Mouse (Mus musculus) G1E (cell line): ENCODE measurements around the gene Nemp1. TPM values are rescaled to one million over a fixed set of nuclear protein-coding genes. Genes with fewer than 3 reads are reported as not detected.
A peak's percentile ranks its signal among the peaks of the same experiment; 100 is the strongest.
"Not testable (repeated sequence)": the region's sequence is repeated elsewhere in the genome, so short reads cannot be mapped to it uniquely, and the experiment has no call there.

ENCODE experiments used
- ATAC-seq: 2 replicates; pipeline ENCODE4 v1.8.0; 2016; ENCODE audit warnings: mild to moderate bottlenecking; ENCODE audit not compliant: insufficient number of reproducible peaks, poor library complexity, low FRiP score, severe bottlenecking; ENCODE audit errors: extremely low read depth
- DNase-seq: peaks from one replicate; pipeline ENCODE4 v3.0.0; 2012; ENCODE audit warnings: low spot score
- H3K27me3 ChIP-seq: 2 replicates; pipeline ENCODE4 v1.6.1; 2012; ENCODE audit warnings: mild to moderate bottlenecking, low read length, inconsistent platforms; ENCODE audit not compliant: insufficient read depth
- H3K36me3 ChIP-seq: replicated peaks from 2 replicates; pipeline ENCODE3; 2012; ENCODE audit warnings: mild to moderate bottlenecking, inconsistent platforms
- H3K4me1 ChIP-seq: 2 replicates; pipeline ENCODE4 v1.6.1; 2012; ENCODE audit warnings: low read depth, low read length, inconsistent platforms, mixed read lengths; ENCODE audit not compliant: insufficient read depth
- H3K4me3 ChIP-seq: 2 replicates; pipeline ENCODE4 v1.5.1; 2012; ENCODE audit warnings: low read depth, mild to moderate bottlenecking, inconsistent platforms, low read length, moderate library complexity, mixed read lengths
- H3K9me3 ChIP-seq: replicated peaks from 2 replicates; pipeline ENCODE4 v1.6.1; 2012; ENCODE audit warnings: inconsistent platforms
- CTCF ChIP-seq: IDR thresholded peaks from 2 replicates; pipeline ENCODE4 v1.5.1; 2012; ENCODE audit warnings: low read depth, low read length, inconsistent platforms, mixed read lengths
- GATA1 ChIP-seq: IDR thresholded peaks from 2 replicates; pipeline ENCODE4 v1.6.1; 2012; ENCODE audit warnings: borderline replicate concordance, low read length, inconsistent platforms, mixed read lengths
- GATA2 ChIP-seq: IDR thresholded peaks from 2 replicates; pipeline ENCODE4 v1.6.1; 2012; ENCODE audit warnings: low read depth, low read length, inconsistent platforms, borderline replicate concordance
- POLR2AphosphoS5 ChIP-seq: IDR thresholded peaks from 2 replicates; pipeline ENCODE4 v1.6.1; 2012; ENCODE audit warnings: low read depth, low read length, inconsistent platforms; ENCODE audit not compliant: insufficient replicate concordance
- TAL1 ChIP-seq: conservative IDR thresholded peaks from 2 replicates; pipeline ENCODE4 v1.6.1; 2012; ENCODE audit warnings: low read depth, low read length, inconsistent platforms, mixed read lengths
- polyA plus RNA-seq: library from polyadenylated mRNA; stranded (reverse); fragments of >175 nt; gene quantifications from 2 replicates; pipeline ENCODE4 v1.2.3, GENCODE M21; 2012
- total RNA-seq, 2 experiments: library from RNA; stranded (forward) in 1 of 2; stranded (reverse) in 1 of 2; fragments of 200-1000 nt in 1 of 2; fragments of >200 nt in 1 of 2; fragmentation: Nextera tagmentation in 1 of 2; gene quantifications; 2 replicates each; pipeline ENCODE4 v1.2.3; 2014 to 2017

The Nemp1 gene
- total and polyA plus RNA-seq, 3 experiments = 5.6 to 57.6 (median 40.4) TPM

DNA sequence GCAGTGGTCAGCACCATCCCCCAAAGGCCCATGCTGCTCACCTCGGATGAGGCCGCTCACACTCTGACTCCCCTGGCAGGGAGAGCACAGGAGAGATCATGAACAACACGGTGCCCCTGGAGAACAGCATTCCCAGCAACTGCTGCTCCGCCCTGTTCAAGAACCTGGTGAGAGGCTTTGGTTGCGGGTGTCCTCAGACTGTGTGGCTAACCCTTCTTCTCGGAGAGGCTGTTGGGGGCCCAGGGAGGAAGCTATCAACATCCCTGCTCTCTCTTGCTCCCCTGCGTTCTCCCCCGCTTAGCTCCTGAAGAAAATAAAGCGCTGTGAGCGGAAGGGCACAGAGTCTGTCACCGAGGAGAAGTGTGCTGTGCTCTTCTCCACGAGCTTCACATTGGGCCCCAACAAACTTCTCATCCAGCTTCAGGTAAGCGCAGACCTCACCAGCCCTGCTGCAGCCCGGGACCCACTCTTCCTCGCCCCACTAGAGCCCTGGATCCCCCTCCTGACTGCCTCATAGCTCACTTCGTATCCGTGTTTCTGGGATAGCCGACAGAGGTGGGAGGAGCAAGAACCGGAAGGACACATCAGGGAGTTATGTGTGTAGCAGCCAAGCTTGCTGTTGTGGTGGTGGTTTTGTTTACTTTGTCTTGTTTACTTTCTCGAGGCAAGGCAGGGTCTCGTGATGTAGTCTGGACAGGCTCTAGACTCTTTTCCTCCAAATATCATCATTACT lies 13.6 kb upstream of the Nemp1 start:
- Histone ChIP-seq H3K27me3 (no peaks in the 10 kb centered on the region), H3K4me1 (peaks cover 40% of the 10 kb centered on the region), H3K9me3 (no peaks in the 10 kb centered on the region), H3K36me3 (peaks cover 93% of the 10 kb centered on the region), H3K4me3 (peak overlapping the region; percentile 49; the same call in 1 of the 2 replicates)
- DNase-seq = no peak
- TF ChIP-seq TAL1 (no peak), CTCF (no peak), GATA2 (no peak), POLR2AphosphoS5 (no peak), GATA1 (no peak)
- ATAC-seq = no peak

DNA sequence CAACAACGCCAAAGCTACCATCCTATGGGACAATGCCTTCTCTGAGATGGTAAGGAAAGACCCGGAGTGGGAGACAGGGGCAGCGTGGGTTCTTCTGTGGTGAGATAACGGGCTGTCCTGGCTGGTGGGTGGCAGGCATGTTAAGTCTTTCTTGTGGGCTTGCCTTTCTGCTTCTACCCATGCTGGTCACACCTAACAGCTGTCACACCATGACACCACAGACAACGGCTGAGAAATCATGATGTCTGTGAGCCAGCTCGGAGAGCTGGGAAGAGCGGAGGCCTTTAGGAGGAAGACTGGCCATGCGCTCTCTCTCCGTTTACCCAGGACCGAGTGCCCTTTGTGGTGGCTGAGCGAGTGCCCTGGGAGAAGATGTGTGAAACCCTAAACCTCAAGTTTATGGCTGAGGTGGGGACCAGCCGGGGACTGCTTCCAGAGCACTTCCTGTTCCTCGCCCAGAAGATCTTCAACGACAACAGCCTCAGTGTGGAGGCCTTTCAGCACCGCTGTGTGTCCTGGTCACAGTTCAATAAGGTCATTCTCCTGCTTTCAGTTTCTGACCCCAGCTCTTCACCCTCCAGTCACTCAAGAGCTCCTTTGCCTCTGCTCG lies 11.6 kb upstream of the Nemp1 start:
- Histone ChIP-seq H3K9me3 (no peaks in the 10 kb centered on the region), H3K36me3 (peaks cover 96% of the 10 kb centered on the region), H3K27me3 (no peaks in the 10 kb centered on the region), H3K4me1 (peaks cover 59% of the 10 kb centered on the region), H3K4me3 (no peak overlapping the region)
- no peak for DNase-seq
- no peak for ATAC-seq
- TF ChIP-seq TAL1 = no peak
- TF ChIP-seq POLR2AphosphoS5 = no peak
- no peak for TF ChIP-seq GATA1
- no peak for TF ChIP-seq GATA2
- no peak for TF ChIP-seq CTCF

DNA sequence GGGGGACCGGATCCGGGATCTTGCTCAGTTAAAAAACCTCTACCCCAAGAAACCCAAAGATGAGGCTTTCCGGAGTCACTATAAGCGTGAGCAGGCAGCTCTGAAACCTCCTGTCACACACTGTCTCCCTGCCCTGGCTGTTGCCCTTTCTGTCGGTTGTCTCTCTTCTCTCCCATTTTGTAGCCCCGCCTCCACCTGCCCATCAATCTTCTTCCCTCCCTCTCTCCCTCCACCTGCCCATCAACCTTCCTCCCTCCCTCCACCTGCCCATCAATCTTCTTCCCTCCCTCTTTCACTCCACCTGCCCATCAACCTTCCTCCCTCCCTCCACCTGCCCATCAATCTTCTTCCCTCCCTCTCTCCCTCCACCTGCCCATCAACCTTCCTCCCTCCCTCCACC lies 9.1 kb upstream of the Nemp1 start:
- ATAC-seq, DNase-seq, H3K27me3 ChIP-seq, H3K9me3 ChIP-seq, H3K4me3 ChIP-seq: not testable (repeated sequence)
- Histone ChIP-seq H3K36me3 (peaks cover 94% of the 10 kb centered on the region), H3K4me1 (peaks cover 84% of the 10 kb centered on the region)

DNA sequence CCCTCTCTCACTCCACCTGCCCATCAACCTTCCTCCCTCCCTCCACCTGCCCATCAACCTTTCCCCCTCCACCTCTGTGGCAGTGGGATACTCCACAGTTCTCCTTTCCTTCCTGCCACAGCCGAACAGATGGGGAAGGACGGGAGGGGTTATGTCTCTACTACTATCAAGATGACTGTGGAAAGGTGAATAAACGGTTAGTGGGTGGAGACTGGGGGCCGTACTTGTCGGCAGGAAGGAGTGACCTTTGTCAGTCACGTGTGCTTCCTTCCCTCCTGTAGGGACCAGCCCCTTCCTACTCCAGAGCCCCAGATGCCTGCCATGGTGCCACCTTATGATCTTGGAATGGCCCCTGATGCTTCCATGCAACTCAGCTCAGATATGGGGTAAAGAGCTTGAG lies 8.6 kb upstream of the Nemp1 start:
- peaks cover 84% of the 10 kb centered on the region for H3K4me1 ChIP-seq
- no peak for ATAC-seq

DNA sequence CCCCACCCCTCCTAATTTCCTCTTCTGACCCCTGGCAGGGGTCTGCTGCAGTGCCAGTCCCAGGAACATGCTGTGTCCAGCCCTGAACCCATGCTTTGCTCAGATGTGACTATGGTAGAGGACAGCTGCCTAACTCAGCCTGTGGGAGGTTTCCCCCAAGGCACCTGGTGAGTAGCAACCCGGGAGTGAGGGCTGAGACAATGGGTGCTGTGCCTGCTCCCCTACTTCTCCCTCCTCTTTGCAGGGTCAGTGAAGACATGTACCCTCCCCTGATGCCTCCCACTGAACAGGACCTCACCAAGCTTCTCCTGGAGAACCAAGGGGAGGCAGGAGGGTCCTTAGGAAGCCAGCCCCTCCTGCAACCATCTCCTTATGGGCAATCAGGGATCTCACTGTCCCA lies 7.2 kb upstream of the Nemp1 start:
- Histone ChIP-seq H3K4me3 (no peak overlapping the region), H3K36me3 (peaks cover 94% of the 10 kb centered on the region), H3K27me3 (no peaks in the 10 kb centered on the region), H3K9me3 (no peaks in the 10 kb centered on the region), H3K4me1 (peaks cover 87% of the 10 kb centered on the region)
- TF ChIP-seq TAL1 (no peak), GATA2 (no peak), GATA1 (no peak), POLR2AphosphoS5 (peak; percentile 37; the same call in 1 of the 2 replicates), CTCF (no peak)
- ATAC-seq (no peak), DNase-seq (no peak)

More for the DNA sequence above, 8.6 kb upstream of the Nemp1 start:
- H3K4me3 ChIP-seq = peak overlapping the region; percentile 23; the same call in 1 of the 2 replicates
- H3K36me3 ChIP-seq = peaks cover 94% of the 10 kb centered on the region
- no peak for DNase-seq
- no peaks in the 10 kb centered on the region for H3K9me3 ChIP-seq
- no peaks in the 10 kb centered on the region for H3K27me3 ChIP-seq
- no peak for TF ChIP-seq TAL1
- no peak for TF ChIP-seq CTCF
- TF ChIP-seq POLR2AphosphoS5 = no peak
- no peak for TF ChIP-seq GATA2
- TF ChIP-seq GATA1 = no peak

DNA sequence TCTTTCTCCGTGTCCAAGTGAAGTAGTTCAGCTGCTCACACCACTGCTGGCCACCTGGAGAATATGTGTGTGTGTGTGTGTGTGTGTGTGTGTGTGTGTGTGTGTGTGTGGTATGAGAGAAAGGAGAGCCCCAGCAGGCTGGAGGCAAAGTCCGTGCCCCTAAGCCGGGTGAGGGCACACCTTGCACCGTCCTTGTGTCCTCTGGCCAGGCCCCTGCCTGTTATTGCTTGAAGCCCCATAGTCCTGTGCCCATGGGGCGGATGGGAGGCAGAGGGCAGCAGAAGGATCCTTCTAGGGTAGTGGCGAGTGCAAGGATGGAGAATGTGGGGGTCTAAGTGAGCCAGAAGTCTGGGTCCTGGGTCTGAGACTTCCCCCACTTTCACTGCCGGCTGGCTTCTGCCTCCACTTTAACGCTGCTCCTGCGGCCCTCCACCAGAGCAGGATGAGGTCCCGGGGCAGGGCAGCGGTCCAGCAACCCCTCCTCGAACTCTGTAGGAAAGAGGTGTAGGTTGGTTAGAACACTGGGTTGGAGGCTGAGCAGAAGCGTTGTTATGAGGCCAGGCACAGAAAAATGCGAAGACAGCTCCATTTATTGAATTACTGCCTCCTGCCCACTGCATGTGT lies 5.3 kb upstream of the Nemp1 start:
- H3K4me3 ChIP-seq = peak overlapping the region; percentile 69
- peaks cover 82% of the 10 kb centered on the region for H3K36me3 ChIP-seq
- DNase-seq (no peak), ATAC-seq (no peak)
- H3K9me3 ChIP-seq = no peaks in the 10 kb centered on the region
- no peaks in the 10 kb centered on the region for H3K27me3 ChIP-seq
- TF ChIP-seq POLR2AphosphoS5 (no peak), GATA1 (no peak), CTCF (no peak), TAL1 (no peak), GATA2 (no peak)
- peaks cover 96% of the 10 kb centered on the region for H3K4me1 ChIP-seq
